Mouse (Mus musculus) MEL (cell line): Measurements from ENCODE around the gene Gnai1.

Source experiments
- CTCF ChIP-seq, 3 experiments: IDR thresholded peaks in 2 of 3; conservative IDR thresholded peaks in 1 of 3; 2 replicates each; pipeline ENCODE4 v1.5.1; 2011 to 2012; ENCODE audit warnings: low read length in 3 of 3, low read depth in 2 of 3, mild to moderate bottlenecking in 2 of 3, improper control_type of control experiment in 1 of 3, inconsistent platforms in 1 of 3, mixed read lengths in 1 of 3, moderate library complexity in 1 of 3; ENCODE audit not compliant: control insufficient read depth in 1 of 3, insufficient read depth in 1 of 3, poor library complexity in 1 of 3, severe bottlenecking in 1 of 3
- EP300 ChIP-seq, 2 experiments: IDR thresholded peaks; 2 replicates each; pipeline ENCODE4 v1.6.1; 2011; ENCODE audit warnings: improper control_type of control experiment in 2 of 2, low read length in 2 of 2, low read depth in 1 of 2, mild to moderate bottlenecking in 1 of 2
- MAX ChIP-seq: IDR thresholded peaks from 2 replicates; pipeline ENCODE4 v1.6.1; 2011; ENCODE audit warnings: low read length, improper control_type of control experiment
- POLR2A ChIP-seq, 2 experiments: IDR thresholded peaks; 2 replicates each; pipeline ENCODE4 v1.6.1; 2011 to 2012; ENCODE audit warnings: low read length in 2 of 2, mild to moderate bottlenecking in 2 of 2, control low read depth in 1 of 2, improper control_type of control experiment in 1 of 2, low read depth in 1 of 2, moderate library complexity in 1 of 2; ENCODE audit not compliant: control insufficient read depth in 1 of 2, insufficient read depth in 1 of 2, poor library complexity in 1 of 2
- POLR2AphosphoS2 ChIP-seq: IDR thresholded peaks from 2 replicates; pipeline ENCODE4 v1.6.1; 2011; ENCODE audit warnings: low read length, improper control_type of control experiment
- POLR2AphosphoS5 ChIP-seq: IDR thresholded peaks from 2 replicates; pipeline ENCODE4 v1.6.1; 2012; ENCODE audit warnings: low read depth, borderline replicate concordance, mild to moderate bottlenecking, inconsistent platforms, low read length, moderate library complexity, mixed read lengths
- RCOR1 ChIP-seq: IDR thresholded peaks from 2 replicates; pipeline ENCODE4 v1.6.1; 2012; ENCODE audit warnings: low read depth, mild to moderate bottlenecking, inconsistent platforms, low read length, improper control_type of control experiment
- TAL1 ChIP-seq: IDR thresholded peaks from 2 replicates; pipeline ENCODE4 v1.6.1; 2012; ENCODE audit warnings: mild to moderate bottlenecking, inconsistent platforms, low read length, moderate library complexity, mixed read lengths
- TCF12 ChIP-seq: IDR thresholded peaks from 2 replicates; pipeline ENCODE4 v1.6.1; 2014; ENCODE audit warnings: low read depth, mild to moderate bottlenecking, inconsistent platforms, low read length, improper control_type of control experiment, moderate library complexity

DNA sequence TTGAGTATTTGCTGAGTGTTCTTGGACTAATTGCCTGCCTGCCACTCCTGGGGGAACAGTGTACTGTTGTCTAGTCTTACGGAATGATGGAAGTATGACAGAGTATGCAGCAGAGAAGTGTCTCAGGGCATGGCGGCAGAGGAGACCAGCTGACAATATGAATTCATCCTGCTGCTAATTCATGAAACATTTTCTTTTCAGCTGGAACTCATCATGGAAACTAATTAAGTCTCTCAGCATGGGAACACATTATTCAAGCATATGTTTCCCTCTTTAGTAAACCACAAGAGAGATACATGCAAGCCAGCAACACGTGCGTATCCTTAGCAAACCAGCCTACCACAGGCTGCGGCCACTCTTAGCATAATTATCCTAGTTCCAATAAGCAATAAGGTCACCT, 67.4 kb downstream of the Gnai1 start:
- TF ChIP-seq CTCF (IDR thresholded peaks at IDR 0.05 in 2 of 3, conservative IDR thresholded peaks at IDR 0.05 in 1 of 3; ENCODE audit: control insufficient read depth in 1 of 3, insufficient read depth in 1 of 3, low read depth in 2 of 3, low read length in 3 of 3, poor library complexity in 1 of 3, severe bottlenecking in 1 of 3) (no peak), RCOR1 (no peak), TCF12 (no peak), POLR2AphosphoS2 (no peak), POLR2AphosphoS5 (no peak), EP300 (IDR thresholded peaks at IDR 0.05; ENCODE audit: low read depth in 1 of 2, low read length in 2 of 2) (no peak), POLR2A (IDR thresholded peaks at IDR 0.05; ENCODE audit: control insufficient read depth in 1 of 2, insufficient read depth in 1 of 2, low read depth in 1 of 2, low read length in 2 of 2, poor library complexity in 1 of 2) (no peak), TAL1 (no peak), MAX (no peak)
